Mouse (Mus musculus): ENCODE results near the gene Otulin. TPM values are rescaled to one million over a fixed set of nuclear protein-coding genes. Genes with fewer than 3 reads are reported as not detected.
A peak's percentile ranks its signal among the peaks of the same experiment; 100 is the strongest.

The Otulin gene
- total RNA-seq, 4 experiments from 2014 or later = 37.2 to 42.8 (median 40.0) TPM

DNA sequence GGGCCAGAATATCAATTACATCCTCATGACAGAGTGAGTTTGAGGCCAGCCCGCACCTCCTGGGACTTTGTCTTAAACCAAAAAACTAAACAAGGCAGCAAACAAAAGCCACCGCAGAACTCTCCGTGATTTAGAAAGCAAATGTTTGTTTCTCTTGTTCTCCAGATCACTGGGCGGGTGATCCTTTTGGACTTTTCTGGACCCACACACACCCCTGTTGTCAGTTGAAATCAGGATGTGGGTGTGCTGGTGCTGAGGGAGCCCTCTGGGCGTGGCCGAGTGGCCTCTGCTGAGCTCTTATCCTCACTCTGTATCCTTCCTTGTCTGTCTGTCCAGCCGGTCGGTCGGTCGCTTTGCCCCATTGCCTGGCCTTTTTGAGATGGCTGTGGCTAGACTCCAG lies 81.4 kb downstream of the Otulin start:
- DNase-seq = no peak

DNA sequence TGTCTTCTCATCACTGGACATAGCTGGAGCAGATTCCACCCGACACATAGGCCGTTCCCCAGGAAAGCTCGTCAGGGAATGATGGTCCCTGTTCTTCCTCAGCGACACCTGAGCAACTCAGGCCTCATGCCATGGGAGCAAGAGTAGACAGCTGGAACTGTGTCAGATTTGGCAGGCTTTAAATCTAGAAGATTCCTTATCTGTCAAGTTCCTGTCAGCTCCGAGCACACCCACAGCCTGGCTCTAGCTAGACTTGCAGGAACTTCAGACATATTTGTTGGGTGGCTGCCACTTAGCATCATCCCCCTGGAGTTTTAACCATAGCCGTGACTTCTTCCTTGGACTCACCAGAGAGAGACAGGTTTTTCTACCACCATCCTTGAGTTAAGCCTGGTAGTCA lies 82.4 kb downstream of the Otulin start:
- DNase-seq = no peak

DNA sequence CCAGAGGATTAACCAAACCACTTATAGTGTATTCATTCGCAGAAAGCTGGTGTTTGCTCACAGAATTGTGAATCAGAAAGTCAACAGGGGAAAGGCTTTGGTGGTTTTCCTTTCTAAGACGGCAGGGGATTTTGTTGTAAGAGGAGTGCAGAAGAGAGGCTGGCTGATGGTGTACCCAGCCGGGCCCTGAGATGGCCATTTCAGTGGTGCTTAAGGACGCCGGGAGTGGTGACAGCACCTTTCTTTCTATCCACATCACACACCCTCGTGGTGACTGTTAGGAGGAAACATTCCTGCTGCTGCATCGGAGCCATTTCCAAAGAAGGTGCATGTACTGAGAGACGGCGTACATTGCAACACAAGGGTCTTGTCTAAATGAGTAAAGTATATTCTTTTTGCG lies 85.3 kb downstream of the Otulin start:
- no peak for DNase-seq

DNA sequence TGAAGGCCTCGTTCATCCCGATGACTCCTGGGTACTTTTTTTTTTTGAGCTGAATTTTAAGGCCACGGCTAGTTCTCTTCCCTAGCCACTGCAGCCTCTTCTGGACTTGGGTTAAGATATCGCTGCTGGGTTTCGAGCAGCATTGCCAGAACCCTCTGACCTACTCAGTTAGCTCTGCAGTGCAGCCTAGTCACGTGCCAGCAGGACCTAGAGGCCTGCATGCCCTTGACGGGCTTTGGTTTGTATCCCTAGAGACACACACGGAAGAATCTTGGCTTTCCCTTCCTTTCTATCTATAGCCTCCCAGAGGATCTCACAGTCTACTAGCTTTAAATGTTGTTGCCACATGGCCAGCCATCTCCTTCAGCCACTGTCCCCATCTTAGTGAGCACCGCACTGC lies 90.7 kb downstream of the Otulin start:
- peak; percentile 29 for DNase-seq

GRCm38 (mm10) chr15:27537519-27538223 lies 92.8 kb downstream of the Otulin start:
- DNase-seq = no peak

DNA sequence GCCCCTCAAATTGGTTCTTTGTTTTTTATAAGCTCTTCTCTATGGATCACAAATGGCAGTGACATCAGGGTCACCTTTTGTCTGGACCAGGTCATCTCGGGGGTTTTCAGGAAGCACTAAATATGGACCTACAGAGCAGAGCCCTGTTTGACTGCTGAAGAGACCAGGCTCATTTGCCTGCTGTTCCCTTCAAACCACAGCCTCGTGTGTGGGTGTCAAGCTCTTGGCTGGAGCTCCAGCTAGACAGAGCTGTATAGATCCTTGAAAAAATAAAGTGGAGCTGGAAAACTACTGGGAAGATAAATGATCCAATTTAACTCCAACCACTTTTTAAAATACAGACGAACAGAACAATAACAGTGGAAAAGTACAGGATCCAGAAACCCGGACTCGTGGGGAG lies 93.7 kb downstream of the Otulin start:
- DNase-seq = no peak

DNA sequence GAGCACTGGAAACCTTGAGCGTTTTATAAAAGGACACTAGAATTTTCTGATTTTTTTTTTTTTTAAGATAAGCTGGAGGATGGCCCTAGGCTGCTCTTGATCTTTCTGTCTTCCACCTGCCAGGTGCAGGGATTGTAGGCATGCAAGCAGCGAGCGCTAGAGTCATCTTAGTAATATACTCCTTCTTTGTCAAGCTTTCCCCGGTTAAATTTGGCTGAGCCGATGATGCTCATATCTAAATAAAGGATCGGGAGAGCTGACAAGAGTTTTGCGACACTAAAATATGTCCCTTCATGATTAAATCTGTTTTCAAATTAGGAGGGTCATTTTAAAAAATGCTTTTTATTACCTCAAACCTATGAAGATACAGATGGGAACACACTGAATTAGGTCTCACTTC lies 94.3 kb downstream of the Otulin start:
- DNase-seq = no peak

DNA sequence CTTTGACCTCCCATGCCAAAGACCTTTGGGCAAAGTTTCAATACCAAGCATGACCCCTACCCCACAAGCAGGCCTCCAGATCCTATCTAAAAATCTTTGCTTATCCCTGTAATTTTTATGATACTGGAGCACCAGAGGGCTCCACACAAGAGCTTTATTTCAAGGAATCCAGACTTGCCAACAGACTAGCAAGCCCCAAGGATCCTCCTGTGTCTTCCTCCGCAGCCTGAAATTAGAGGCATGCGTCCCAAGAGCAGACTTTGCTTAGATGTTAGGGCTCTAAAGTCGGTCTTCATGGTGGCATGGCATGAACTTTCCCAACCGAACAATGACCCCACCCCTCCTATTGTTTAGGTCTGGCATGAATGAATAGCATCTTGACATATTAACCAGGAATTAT lies 94.8 kb downstream of the Otulin start:
- no peak for DNase-seq

GRCm38 (mm10) chr15:27533036-27533435 lies 97.5 kb downstream of the Otulin start:
- no peak for DNase-seq

DNA sequence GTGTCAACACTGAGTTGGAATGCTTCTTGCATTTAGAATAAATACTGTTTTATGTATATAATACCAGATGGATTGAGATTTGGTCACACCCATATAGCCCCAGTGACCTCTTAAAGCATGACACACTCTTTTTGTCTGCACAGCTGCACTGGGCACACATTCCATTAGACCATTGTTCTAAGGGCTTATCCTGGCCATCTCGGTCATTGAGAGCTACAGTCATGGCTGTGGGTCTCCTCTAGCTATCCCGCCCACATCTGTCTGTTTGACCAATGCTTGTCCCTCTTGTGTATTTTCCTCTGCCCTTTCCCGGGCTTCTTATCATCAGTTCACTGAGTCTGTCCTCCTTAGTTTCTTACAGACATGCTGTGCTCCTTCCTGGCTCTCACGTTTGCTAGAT lies 100.5 kb downstream of the Otulin start:
- no peak for DNase-seq

DNA sequence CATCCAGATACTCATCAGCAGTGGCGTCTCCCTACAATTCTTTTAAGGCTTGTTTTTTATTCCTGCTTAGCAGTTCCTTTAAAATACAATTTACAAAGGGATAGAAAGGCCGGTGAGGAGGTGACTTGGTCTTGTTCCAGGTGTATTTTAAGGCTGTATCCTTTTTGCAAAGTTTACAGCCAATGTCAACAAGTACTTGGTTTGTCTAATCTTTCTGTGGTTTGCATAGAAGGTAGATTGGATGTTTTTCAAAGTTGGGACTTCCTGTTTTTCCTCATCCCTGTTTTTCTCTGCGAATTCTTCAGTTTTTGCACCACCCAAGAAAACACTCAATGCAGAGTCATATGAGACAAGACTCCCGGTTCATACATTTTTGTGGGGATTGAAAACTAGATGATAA lies 101.6 kb downstream of the Otulin start:
- DNase-seq = no peak

DNA sequence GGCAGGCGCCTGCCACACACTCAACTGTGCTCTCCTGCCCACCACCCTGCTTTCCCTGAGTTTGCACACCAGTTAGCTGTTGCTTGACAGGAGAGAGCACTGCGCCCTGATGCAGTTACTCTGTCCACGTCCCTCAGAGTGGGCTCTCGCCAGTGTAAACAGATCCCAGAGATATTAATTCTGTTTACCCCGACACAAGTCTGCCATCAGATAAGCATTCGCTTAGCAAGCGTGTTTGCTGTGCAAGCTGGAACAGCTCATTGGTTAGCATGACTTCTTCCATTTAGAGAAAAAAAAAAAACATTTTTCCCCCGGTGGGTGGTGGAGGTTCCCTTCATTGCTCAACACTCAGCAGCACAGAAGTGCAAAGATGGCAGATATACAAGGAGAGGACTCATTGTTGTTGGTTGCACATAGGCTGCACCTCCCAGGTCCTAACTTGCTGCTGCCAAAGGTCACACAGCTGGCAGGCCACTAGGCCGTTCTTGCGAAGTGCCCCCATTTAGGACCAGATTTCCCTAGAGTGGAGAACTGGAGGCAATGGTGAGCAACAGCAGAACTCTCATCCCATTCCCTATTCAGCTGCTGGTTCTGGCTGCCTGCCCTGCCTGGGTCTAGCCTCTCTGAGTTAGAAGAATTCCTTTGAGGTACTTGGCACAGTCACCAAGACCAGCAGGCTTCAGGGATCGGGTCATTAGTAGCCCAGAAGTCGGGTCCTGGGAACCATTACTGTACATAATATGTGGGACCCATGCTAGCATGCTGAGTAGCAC lies 105.1 kb downstream of the Otulin start:
- no peak for DNase-seq

- no peak for DNase-seq
Observed at GRCm38 (mm10) chr15:27519857-27520256, 110.6 kb downstream of the Otulin start.

GRCm38 (mm10) chr15:27518026-27518425 lies 112.5 kb downstream of the Otulin start:
- no peak for DNase-seq

GRCm38 (mm10) chr15:27516927-27517326 lies 113.6 kb downstream of the Otulin start:
- DNase-seq = no peak

DNA sequence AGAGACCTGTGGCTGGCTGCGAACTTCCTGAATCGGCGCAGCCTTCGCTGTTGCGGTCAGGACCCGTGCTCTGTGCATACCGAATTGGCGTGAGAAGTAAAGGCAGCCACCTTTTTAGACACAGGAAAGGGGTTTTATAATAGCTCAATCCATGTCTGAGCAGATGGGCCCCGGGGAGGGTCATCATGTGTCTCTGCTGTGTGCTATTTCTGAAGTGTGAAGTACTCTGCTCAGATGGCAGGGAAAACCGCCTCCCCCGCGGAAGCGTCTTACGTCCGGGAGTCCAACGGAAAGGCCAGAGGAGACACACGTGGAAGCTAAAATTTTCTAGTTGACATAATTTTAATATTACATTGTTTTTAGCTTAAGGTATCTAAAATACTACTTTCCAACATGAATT lies 121.5 kb downstream of the Otulin start:
- DNase-seq = no peak

GRCm38 (mm10) chr15:27508169-27508568 lies 122.3 kb downstream of the Otulin start:
- no peak for DNase-seq

DNA sequence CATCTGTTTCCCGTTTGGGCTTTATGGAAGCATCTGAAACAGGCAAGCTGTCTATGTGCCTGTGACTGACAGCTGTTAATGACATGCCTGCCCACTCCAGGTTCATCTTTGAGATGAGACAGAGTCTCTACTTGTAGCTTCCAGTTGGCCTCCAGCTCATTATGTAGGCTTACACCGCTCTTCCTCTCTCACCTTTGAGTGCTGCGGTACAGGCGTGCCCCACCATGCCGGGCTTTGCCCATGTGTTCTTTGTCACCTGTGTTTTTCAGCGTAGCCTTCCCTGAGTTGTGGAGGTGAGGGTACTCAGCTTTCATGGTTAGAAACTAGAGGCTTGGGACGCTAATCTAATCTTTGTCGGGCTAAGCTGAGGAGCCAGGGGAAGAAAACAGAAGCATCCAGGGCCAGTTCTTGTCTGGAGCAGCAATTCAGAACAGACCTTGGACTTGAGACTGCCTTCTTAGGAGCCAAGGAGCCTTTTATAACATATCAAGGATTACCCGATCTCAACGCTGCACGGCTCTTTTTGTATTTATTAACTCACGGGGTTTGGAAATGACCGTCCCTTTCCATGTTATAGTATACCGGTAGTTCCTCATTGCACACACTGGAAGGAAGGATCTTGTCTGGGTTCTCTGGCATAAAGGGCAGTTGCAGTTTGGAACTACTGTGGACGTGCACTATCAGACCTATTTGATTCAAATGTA lies 123.4 kb downstream of the Otulin start:
- DNase-seq = no peak

DNA sequence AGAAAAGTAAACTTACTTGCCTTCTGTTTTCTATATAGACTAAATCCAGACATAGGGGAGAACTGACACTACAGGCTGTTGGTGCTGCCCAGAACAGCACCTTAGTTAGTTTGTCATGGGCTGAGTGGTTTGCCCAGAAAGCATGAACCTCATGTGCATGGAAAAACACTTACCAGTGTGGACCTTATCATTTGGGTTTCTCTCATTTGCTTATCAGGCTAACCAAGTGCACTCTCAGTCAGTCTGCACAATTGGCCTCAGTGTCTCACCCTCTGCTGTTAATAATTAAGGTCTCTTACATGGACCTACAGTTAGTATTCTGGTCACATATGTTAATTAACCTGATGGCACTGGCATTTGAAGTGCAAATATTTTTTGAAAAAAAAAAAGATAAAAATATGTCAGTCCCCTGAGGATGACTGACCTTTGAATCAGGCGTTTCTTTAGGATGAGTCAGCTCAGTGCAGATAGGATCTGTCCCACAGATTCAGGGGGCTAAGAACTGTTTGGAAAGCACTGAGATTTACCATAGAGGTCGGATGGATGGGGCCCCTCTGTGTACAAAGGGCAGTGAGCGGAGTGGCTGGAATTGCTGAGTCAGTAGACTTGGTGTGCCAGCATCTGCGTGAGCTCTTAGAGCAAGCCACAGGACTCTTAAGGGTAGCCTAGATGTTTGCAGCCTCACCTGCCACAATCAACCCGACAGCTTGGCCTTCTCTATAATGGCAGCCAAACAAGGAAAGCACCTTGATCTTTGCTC lies 124.2 kb downstream of the Otulin start:
- no peak for DNase-seq

GRCm38 (mm10) chr15:27503801-27504730 lies 126.4 kb downstream of the Otulin start:
- no peak for DNase-seq

GRCm38 (mm10) chr15:27503221-27503620 lies 127.3 kb downstream of the Otulin start:
- DNase-seq = no peak

DNA sequence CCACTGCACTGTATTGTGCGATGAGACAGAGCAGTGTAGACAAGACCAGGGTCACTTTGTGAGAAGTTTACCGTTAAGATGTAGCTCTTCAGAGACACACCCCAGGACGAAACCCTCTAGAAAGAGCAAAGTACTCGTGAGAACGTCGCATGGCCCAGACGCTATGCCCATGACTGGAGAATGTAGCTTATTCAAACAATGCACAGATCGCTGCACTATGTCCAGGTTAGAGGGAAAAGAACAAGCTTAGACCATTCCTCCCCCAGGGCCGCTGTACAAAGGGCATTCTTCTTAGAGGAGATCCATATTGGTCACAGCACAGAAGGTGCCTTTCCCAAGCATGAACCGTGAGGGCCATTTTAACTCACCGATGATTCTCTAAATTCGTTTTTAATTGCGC lies 128.2 kb downstream of the Otulin start:
- no peak for DNase-seq
